Mouse (Mus musculus): ENCODE measurements at regions not wholly inside any gene's neighbourhood (a gene's known extent, or its start where the extent isn't known, plus 50 kb on each side); places are given as distances from the start of the nearest gene placed in this dataset.

- ATAC-seq: no peak
- H3K4me3 ChIP-seq: no peak overlapping the region
- no peak overlapping the region for H3K9ac ChIP-seq
- no peaks in the 10 kb centered on the region for H3K4me1 ChIP-seq
- H3K9me3 ChIP-seq (replicated peaks): no peaks in the 10 kb centered on the region
- no peaks in the 10 kb centered on the region for H3K36me3 ChIP-seq (ENCODE audit: poor library complexity, severe bottlenecking)
- H3K27me3 ChIP-seq: no peaks in the 10 kb centered on the region
- no peak overlapping the region for H3K27ac ChIP-seq
- no peak overlapping the region for H3K4me2 ChIP-seq
- 80% methylated on average over 7 of the region's 7 CpGs for WGBS
These were observed 87.1 kb upstream of the Mtap start for GRCm38 (mm10) chr4:89049592-89050440.

DNA sequence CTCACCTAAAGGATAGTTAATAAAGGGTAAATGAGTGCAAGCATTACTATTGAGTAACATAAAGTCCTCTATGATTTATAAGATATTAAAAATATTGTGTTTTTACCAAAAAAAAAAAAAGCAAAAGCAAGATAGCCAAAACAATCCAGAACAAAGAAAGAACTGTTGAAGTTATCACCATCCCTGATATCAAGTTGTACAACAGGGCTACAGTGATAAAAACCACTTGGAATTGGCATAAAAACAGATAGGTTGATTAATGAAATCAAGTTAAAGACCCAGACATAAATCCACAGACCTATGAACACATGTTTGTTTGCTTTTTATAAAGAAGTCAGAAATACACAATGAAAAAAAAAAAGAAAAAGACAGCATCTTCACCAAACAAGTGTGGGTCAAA lies 92.4 kb upstream of the Mtap start:
- H3K27ac ChIP-seq: no peak overlapping the region
- H3K27me3 ChIP-seq: no peaks in the 10 kb centered on the region
- H3K4me3 ChIP-seq: no peak overlapping the region
- H3K9ac ChIP-seq: no peak overlapping the region
- no peak for ATAC-seq
- no peaks in the 10 kb centered on the region for H3K36me3 ChIP-seq (ENCODE audit: poor library complexity, severe bottlenecking)
- no peak overlapping the region for H3K4me2 ChIP-seq
- no peaks in the 10 kb centered on the region for H3K9me3 ChIP-seq (replicated peaks)
- no peaks in the 10 kb centered on the region for H3K4me1 ChIP-seq

DNA sequence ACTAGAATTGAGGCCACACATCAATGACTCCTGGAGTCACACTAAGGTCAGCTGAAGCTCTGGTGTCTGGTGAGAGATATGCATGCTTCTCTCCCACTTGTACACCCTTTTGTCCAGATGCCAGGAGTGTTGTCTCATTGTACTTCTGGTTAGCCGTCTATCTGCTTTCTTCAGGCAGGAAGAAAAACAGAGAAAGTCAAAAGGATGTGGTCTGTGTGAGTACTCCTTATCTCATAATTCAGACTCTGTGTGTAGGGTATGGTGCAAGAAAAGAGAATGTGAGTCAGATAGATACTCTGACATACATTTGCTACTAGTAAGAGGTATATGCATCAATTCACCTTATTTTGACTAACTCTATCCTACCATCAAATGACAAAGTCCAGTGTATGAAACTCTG lies 92.9 kb upstream of the Mtap start:
- Histone ChIP-seq H3K9me3 (replicated peaks) (no peaks in the 10 kb centered on the region), H3K4me3 (no peak overlapping the region), H3K27ac (no peak overlapping the region), H3K27me3 (no peaks in the 10 kb centered on the region), H3K4me1 (no peaks in the 10 kb centered on the region), H3K36me3 (ENCODE audit: poor library complexity, severe bottlenecking) (no peaks in the 10 kb centered on the region), H3K9ac (no peak overlapping the region), H3K4me2 (no peak overlapping the region)
- WGBS: 76% methylated on average over 1 of the region's 1 CpGs
- ATAC-seq: no peak

- Histone ChIP-seq H3K4me3 (no peak overlapping the region), H3K36me3 (ENCODE audit: poor library complexity, severe bottlenecking) (no peaks in the 10 kb centered on the region), H3K27me3 (no peaks in the 10 kb centered on the region), H3K27ac (no peak overlapping the region), H3K4me1 (no peaks in the 10 kb centered on the region), H3K9me3 (replicated peaks) (no peaks in the 10 kb centered on the region), H3K4me2 (no peak overlapping the region), H3K9ac (no peak overlapping the region)
- ATAC-seq: no peak
- WGBS: 55% methylated on average over 5 of the region's 5 CpGs
These were observed 96.1 kb upstream of the Mtap start for GRCm38 (mm10) chr4:89040856-89041255.

GRCm38 (mm10) chr4:89038906-89039305 lies 98.0 kb upstream of the Mtap start:
- no peak for ATAC-seq
- H3K4me1 ChIP-seq: no peaks in the 10 kb centered on the region
- H3K9me3 ChIP-seq (replicated peaks): no peaks in the 10 kb centered on the region
- H3K4me3 ChIP-seq: no peak overlapping the region
- WGBS: 70% methylated on average over 5 of the region's 5 CpGs
- H3K36me3 ChIP-seq (ENCODE audit: poor library complexity, severe bottlenecking): no peaks in the 10 kb centered on the region
- no peaks in the 10 kb centered on the region for H3K27me3 ChIP-seq
- no peak overlapping the region for H3K4me2 ChIP-seq
- H3K27ac ChIP-seq: no peak overlapping the region
- no peak overlapping the region for H3K9ac ChIP-seq

- H3K4me1 ChIP-seq: no peaks in the 10 kb centered on the region
- no peak overlapping the region for H3K9ac ChIP-seq
- H3K27me3 ChIP-seq: no peaks in the 10 kb centered on the region
- H3K27ac ChIP-seq: no peak overlapping the region
- H3K4me2 ChIP-seq: no peak overlapping the region
- H3K4me3 ChIP-seq: no peak overlapping the region
- ATAC-seq: no peak
- H3K9me3 ChIP-seq (replicated peaks): no peaks in the 10 kb centered on the region
- no peaks in the 10 kb centered on the region for H3K36me3 ChIP-seq (ENCODE audit: poor library complexity, severe bottlenecking)
- WGBS: 58% methylated on average over 4 of the region's 4 CpGs
These were observed 98.8 kb upstream of the Mtap start for GRCm38 (mm10) chr4:89038135-89038534.

DNA sequence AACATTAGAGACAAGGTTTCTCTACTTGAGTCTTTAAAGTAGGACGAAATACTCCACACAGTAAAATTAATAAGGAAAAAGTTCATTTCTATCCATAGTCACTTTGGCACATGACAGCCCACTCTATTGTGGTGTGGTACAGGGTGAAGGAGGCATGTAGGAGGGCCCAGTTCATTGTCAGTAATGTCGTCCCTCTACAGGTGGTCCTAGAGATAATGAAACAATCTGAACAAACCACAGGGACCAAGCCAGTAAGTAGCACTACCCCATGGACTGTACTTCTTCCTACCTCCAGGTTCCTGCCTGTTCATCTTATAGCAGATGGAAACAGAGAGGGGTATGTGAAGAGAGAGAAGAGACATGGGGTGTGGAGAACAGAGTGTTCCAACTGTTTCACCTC lies 102.1 kb upstream of the Mtap start:
- Histone ChIP-seq H3K4me2 (no peak overlapping the region), H3K9ac (no peak overlapping the region), H3K4me1 (no peaks in the 10 kb centered on the region), H3K4me3 (no peak overlapping the region), H3K36me3 (ENCODE audit: poor library complexity, severe bottlenecking) (no peaks in the 10 kb centered on the region), H3K9me3 (replicated peaks) (no peaks in the 10 kb centered on the region), H3K27me3 (no peaks in the 10 kb centered on the region), H3K27ac (no peak overlapping the region)
- no peak for ATAC-seq
- WGBS: 90% methylated on average over 2 of the region's 2 CpGs

DNA sequence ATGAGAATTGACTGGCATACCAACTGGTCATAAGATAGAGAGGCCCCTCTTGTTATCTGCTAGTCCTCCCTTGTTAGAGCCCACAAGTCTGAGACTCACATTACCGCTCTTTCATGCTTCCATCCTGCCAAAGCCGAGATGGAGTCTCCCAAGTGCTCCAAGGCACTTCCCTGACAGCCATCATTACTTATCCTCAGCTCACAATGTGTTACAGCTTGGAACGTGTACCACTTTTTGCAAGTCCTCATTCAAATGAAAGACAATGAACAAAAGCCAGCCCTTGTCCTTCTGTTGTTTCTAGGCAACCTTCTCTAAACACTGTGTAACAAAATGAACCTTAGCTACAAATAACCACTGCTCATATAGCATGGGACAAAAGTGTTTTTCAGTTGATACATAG lies 102.6 kb upstream of the Mtap start:
- Histone ChIP-seq H3K9ac (no peak overlapping the region), H3K27me3 (no peaks in the 10 kb centered on the region), H3K4me3 (no peak overlapping the region), H3K4me1 (no peaks in the 10 kb centered on the region), H3K4me2 (no peak overlapping the region), H3K27ac (no peak overlapping the region), H3K36me3 (ENCODE audit: poor library complexity, severe bottlenecking) (no peaks in the 10 kb centered on the region), H3K9me3 (replicated peaks) (no peaks in the 10 kb centered on the region)
- ATAC-seq: no peak
- WGBS: 59% methylated on average over 3 of the region's 3 CpGs

- H3K27me3 ChIP-seq: no peaks in the 10 kb centered on the region
- no peaks in the 10 kb centered on the region for H3K36me3 ChIP-seq (ENCODE audit: poor library complexity, severe bottlenecking)
- H3K9me3 ChIP-seq (replicated peaks): no peaks in the 10 kb centered on the region
- H3K9ac ChIP-seq: no peak overlapping the region
- ATAC-seq: no peak
- H3K4me1 ChIP-seq: no peaks in the 10 kb centered on the region
- H3K4me3 ChIP-seq: no peak overlapping the region
- no peak overlapping the region for H3K4me2 ChIP-seq
- H3K27ac ChIP-seq: no peak overlapping the region
- 55% methylated on average over 2 of the region's 2 CpGs for WGBS
These were observed 124.1 kb upstream of the Mtap start for GRCm38 (mm10) chr4:89012681-89013353.

DNA sequence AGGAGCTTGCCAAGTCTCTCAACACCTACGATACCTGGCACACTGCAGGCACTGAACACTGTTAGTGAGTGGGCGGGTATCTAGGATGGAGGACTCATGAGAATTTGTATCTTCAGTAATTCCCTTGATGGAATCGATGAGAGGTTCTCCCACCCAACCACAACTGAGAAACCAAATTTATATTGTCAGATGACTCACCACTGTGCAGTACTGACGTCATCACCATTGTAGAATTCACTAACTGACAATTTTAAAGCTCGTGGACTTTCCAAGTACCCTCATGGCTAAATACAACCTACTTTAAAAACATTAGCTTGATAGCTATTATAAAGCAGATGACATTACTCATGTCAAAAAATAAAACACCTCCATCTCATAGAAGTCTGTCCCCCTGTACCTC lies 128.4 kb upstream of the Mtap start:
- Histone ChIP-seq H3K4me3 (no peak overlapping the region), H3K9me3 (replicated peaks) (no peaks in the 10 kb centered on the region), H3K4me2 (no peak overlapping the region), H3K36me3 (ENCODE audit: poor library complexity, severe bottlenecking) (no peaks in the 10 kb centered on the region), H3K9ac (no peak overlapping the region), H3K4me1 (no peaks in the 10 kb centered on the region), H3K27ac (no peak overlapping the region), H3K27me3 (no peaks in the 10 kb centered on the region)
- no peak for ATAC-seq
- WGBS: 88% methylated on average over 5 of the region's 5 CpGs

DNA sequence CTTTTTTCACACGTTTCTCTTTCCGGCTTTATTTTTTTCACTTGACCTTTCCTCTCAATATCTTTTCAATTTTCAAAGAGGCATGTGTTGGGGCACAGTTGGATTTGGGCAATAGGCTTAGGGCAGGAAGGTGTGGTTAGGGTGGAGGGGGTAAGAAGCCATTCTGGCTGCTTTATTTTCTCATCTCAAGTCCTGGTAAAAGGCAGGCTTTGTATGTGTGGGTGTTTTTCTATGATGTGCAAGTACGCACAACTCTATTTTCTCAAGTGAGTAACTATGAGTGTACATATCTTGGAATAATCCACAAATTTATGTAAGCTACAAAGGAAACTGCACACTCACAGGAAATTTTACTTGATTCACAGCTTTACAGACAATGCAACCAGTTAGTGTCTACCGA lies 121.5 kb upstream of the Ifne start:
- Histone ChIP-seq H3K27ac (no peak overlapping the region), H3K9me3 (replicated peaks) (no peaks in the 10 kb centered on the region), H3K27me3 (no peaks in the 10 kb centered on the region), H3K4me1 (no peaks in the 10 kb centered on the region), H3K36me3 (ENCODE audit: poor library complexity, severe bottlenecking) (no peaks in the 10 kb centered on the region), H3K9ac (no peak overlapping the region), H3K4me3 (no peak overlapping the region), H3K4me2 (no peak overlapping the region)
- ATAC-seq: no peak
- 88% methylated on average over 4 of the region's 4 CpGs for WGBS

DNA sequence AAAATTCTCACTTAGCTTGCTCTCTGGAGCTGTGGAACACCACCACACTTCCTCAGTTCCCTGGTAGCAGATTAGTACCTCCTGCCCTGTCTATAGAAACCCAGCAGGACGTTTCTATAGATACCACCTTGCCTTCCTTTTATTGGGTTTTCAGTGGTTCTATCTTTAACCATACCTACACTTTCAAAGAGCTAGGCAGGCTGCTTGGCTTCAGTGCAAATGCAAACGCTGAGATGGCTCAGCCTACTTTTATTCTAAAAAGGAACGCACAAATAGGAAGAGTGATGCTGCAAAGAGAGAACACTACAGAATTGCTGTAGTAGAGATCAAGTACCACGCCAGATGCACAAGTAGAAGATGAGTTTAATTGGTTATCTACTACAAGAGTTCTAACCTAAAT lies 120.9 kb upstream of the Ifne start:
- Histone ChIP-seq H3K36me3 (ENCODE audit: poor library complexity, severe bottlenecking) (no peaks in the 10 kb centered on the region), H3K4me2 (no peak overlapping the region), H3K27me3 (no peaks in the 10 kb centered on the region), H3K4me3 (no peak overlapping the region), H3K27ac (no peak overlapping the region), H3K4me1 (no peaks in the 10 kb centered on the region), H3K9ac (no peak overlapping the region), H3K9me3 (replicated peaks) (no peaks in the 10 kb centered on the region)
- ATAC-seq: no peak
- WGBS: 72% methylated on average over 4 of the region's 4 CpGs

DNA sequence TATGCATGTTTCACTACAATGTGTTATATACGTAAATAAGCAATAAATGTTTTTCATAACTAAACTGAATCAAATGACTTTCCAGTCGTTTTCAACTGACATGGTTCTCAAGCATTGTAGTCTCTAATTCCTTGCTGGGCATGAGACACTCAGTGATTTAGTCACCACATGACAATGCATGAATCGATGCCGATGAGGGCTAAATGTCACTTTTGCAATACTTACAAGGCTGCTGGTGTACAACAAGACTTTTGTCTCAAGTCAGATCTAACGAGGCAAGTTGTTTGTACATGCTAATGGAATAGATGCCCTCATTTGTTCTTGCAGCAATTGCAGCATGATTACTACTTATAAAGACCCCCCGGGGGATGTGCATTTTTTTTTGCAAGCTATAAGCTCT lies 120.2 kb upstream of the Ifne start:
- ATAC-seq: no peak
- 62% methylated on average over 6 of the region's 6 CpGs for WGBS
- H3K4me3 ChIP-seq: no peak overlapping the region
- no peak overlapping the region for H3K27ac ChIP-seq
- no peaks in the 10 kb centered on the region for H3K9me3 ChIP-seq (replicated peaks)
- H3K27me3 ChIP-seq: no peaks in the 10 kb centered on the region
- H3K4me2 ChIP-seq: no peak overlapping the region
- H3K4me1 ChIP-seq: no peaks in the 10 kb centered on the region
- H3K9ac ChIP-seq: no peak overlapping the region
- H3K36me3 ChIP-seq (ENCODE audit: poor library complexity, severe bottlenecking): no peaks in the 10 kb centered on the region
